Mouse (Mus musculus): ENCODE data around the gene 4930558C23Rik. TPM values are rescaled to one million over a fixed set of nuclear protein-coding genes. Genes with fewer than 3 reads are reported as not detected.
"Not testable (repeated sequence)": the region's sequence is repeated elsewhere in the genome, so short reads cannot be mapped to it uniquely, and the experiment has no call there.

4930558C23Rik gene
- polyA plus RNA-seq, 1 experiment from 2014 or later, result not detected

GRCm38 (mm10) chr3:95434136-95434982, 31.7 kb upstream of the 4930558C23Rik start, which contains the start of gene Arnt:
Gene Arnt, plus strand, starts transcription at chr3:95434388.
- H3K4me3 ChIP-seq (ENCODE audit: low read depth, low read length), result peak within 1 kb of the TSS; percentile 93
- H3K4me2 ChIP-seq (ENCODE audit: low read length), result peak within 1 kb of the TSS; percentile 79
- WGBS, result under 1% methylated on average over 46 of the region's 47 CpGs
- H3K27ac ChIP-seq (ENCODE audit: low read length), result peak within 1 kb of the TSS; percentile 88
- peaks cover 16% of the 10 kb centered on the region for H3K4me1 ChIP-seq (ENCODE audit: control insufficient read depth, insufficient read depth, low read length)
- no peaks in the 10 kb centered on the region for H3K27me3 ChIP-seq (ENCODE audit: control insufficient read depth, insufficient read depth, low read depth, low read length)
- peak within 1 kb of the TSS; percentile 88 for H3K9ac ChIP-seq (ENCODE audit: low read depth, low read length)
- peak; percentile 99 for ATAC-seq
- no peaks in the 10 kb centered on the region for H3K9me3 ChIP-seq (replicated peaks; ENCODE audit: control insufficient read depth, low read length, poor library complexity, severe bottlenecking)
- no peaks in the 10 kb centered on the region; the same call in 1 of the 2 replicates for H3K36me3 ChIP-seq (ENCODE audit: control insufficient read depth, insufficient read depth, low read length)

- WGBS, result 73% methylated on average over 10 of the region's 10 CpGs
- Histone ChIP-seq H3K4me2 (ENCODE audit: low read length) (peak overlapping the region; percentile 79), H3K9me3 (replicated peaks; ENCODE audit: control insufficient read depth, low read length, poor library complexity, severe bottlenecking) (no peaks in the 10 kb centered on the region), H3K36me3 (ENCODE audit: control insufficient read depth, insufficient read depth, low read length) (no peaks in the 10 kb centered on the region; the same call in 1 of the 2 replicates), H3K9ac (ENCODE audit: low read depth, low read length) (peak overlapping the region; percentile 88), H3K4me1 (ENCODE audit: control insufficient read depth, insufficient read depth, low read length) (peaks cover 16% of the 10 kb centered on the region), H3K4me3 (ENCODE audit: low read depth, low read length) (peak overlapping the region; percentile 93), H3K27me3 (ENCODE audit: control insufficient read depth, insufficient read depth, low read depth, low read length) (no peaks in the 10 kb centered on the region), H3K27ac (ENCODE audit: low read length) (peak overlapping the region; percentile 88)
- no peak for ATAC-seq
Measured at GRCm38 (mm10) chr3:95433301-95433915, 30.8 kb upstream of the 4930558C23Rik start.

GRCm38 (mm10) chr3:95428423-95428822, 25.8 kb upstream of the 4930558C23Rik start:
- not testable (repeated sequence) for ATAC-seq; H3K4me1 ChIP-seq (ENCODE audit: control insufficient read depth, insufficient read depth, low read length); H3K4me2 ChIP-seq (ENCODE audit: low read length); H3K4me3 ChIP-seq (ENCODE audit: low read depth, low read length); H3K36me3 ChIP-seq (ENCODE audit: control insufficient read depth, insufficient read depth, low read length); H3K9ac ChIP-seq (ENCODE audit: low read depth, low read length); H3K27ac ChIP-seq (ENCODE audit: low read length); H3K9me3 ChIP-seq (replicated peaks; ENCODE audit: control insufficient read depth, low read length, poor library complexity, severe bottlenecking); H3K27me3 ChIP-seq (ENCODE audit: control insufficient read depth, insufficient read depth, low read depth, low read length)
- 86% methylated on average over 3 of the region's 11 CpGs for WGBS

- peak; percentile 28; the same call in 1 of the 2 replicates for ATAC-seq
- peak overlapping the region; percentile 53 for H3K4me2 ChIP-seq (ENCODE audit: low read length)
Measured at GRCm38 (mm10) chr3:95427891-95428238, 25.2 kb upstream of the 4930558C23Rik start.

GRCm38 (mm10) chr3:95427117-95427890, 24.7 kb upstream of the 4930558C23Rik start:
- peak; percentile 79 for ATAC-seq
- not testable (repeated sequence) for H3K9me3 ChIP-seq (replicated peaks; ENCODE audit: control insufficient read depth, low read length, poor library complexity, severe bottlenecking); H3K9ac ChIP-seq (ENCODE audit: low read depth, low read length); H3K36me3 ChIP-seq (ENCODE audit: control insufficient read depth, insufficient read depth, low read length); H3K4me1 ChIP-seq (ENCODE audit: control insufficient read depth, insufficient read depth, low read length); H3K27ac ChIP-seq (ENCODE audit: low read length); H3K27me3 ChIP-seq (ENCODE audit: control insufficient read depth, insufficient read depth, low read depth, low read length)
- Histone ChIP-seq H3K4me2 (ENCODE audit: low read length) (peak overlapping the region; percentile 53), H3K4me3 (ENCODE audit: low read depth, low read length) (peak overlapping the region; percentile 33)
- WGBS, result 75% methylated on average over 6 of the region's 33 CpGs

More at GRCm38 (mm10) chr3:95427891-95428238, 25.2 kb upstream of the 4930558C23Rik start:
- 0 out of 2 replicates have a peak overlapping the region, but pooled peaks have one; percentile 25 for H3K9ac ChIP-seq (ENCODE audit: low read depth, low read length)
- 29% methylated on average over 10 of the region's 21 CpGs for WGBS
- H3K27ac ChIP-seq (ENCODE audit: low read length); H3K4me1 ChIP-seq (ENCODE audit: control insufficient read depth, insufficient read depth, low read length); H3K27me3 ChIP-seq (ENCODE audit: control insufficient read depth, insufficient read depth, low read depth, low read length); H3K9me3 ChIP-seq (replicated peaks; ENCODE audit: control insufficient read depth, low read length, poor library complexity, severe bottlenecking); H3K36me3 ChIP-seq (ENCODE audit: control insufficient read depth, insufficient read depth, low read length): not testable (repeated sequence)
- peak overlapping the region; percentile 33 for H3K4me3 ChIP-seq (ENCODE audit: low read depth, low read length)

GRCm38 (mm10) chr3:95426476-95426875, 23.8 kb upstream of the 4930558C23Rik start:
- H3K9ac ChIP-seq (ENCODE audit: low read depth, low read length); H3K27me3 ChIP-seq (ENCODE audit: control insufficient read depth, insufficient read depth, low read depth, low read length); H3K27ac ChIP-seq (ENCODE audit: low read length); H3K4me2 ChIP-seq (ENCODE audit: low read length); H3K36me3 ChIP-seq (ENCODE audit: control insufficient read depth, insufficient read depth, low read length); H3K4me1 ChIP-seq (ENCODE audit: control insufficient read depth, insufficient read depth, low read length); H3K4me3 ChIP-seq (ENCODE audit: low read depth, low read length); ATAC-seq; H3K9me3 ChIP-seq (replicated peaks; ENCODE audit: control insufficient read depth, low read length, poor library complexity, severe bottlenecking): not testable (repeated sequence)
- WGBS, result 88% methylated on average over 5 of the region's 5 CpGs

GRCm38 (mm10) chr3:95417866-95418265, 15.2 kb upstream of the 4930558C23Rik start:
- WGBS, result 96% methylated on average over 6 of the region's 6 CpGs
- ATAC-seq, result no peak

GRCm38 (mm10) chr3:95412268-95412667, 9.6 kb upstream of the 4930558C23Rik start:
- H3K27me3 ChIP-seq (ENCODE audit: control insufficient read depth, insufficient read depth, low read depth, low read length), result no peaks in the 10 kb centered on the region
- H3K36me3 ChIP-seq (ENCODE audit: control insufficient read depth, insufficient read depth, low read length), result no peaks in the 10 kb centered on the region
- no peak overlapping the region for H3K27ac ChIP-seq (ENCODE audit: low read length)
- no peaks in the 10 kb centered on the region for H3K9me3 ChIP-seq (replicated peaks; ENCODE audit: control insufficient read depth, low read length, poor library complexity, severe bottlenecking)
- 91% methylated on average over 1 of the region's 1 CpGs for WGBS
- no peak for ATAC-seq
- no peak overlapping the region for H3K4me2 ChIP-seq (ENCODE audit: low read length)
- H3K4me1 ChIP-seq (ENCODE audit: control insufficient read depth, insufficient read depth, low read length), result no peaks in the 10 kb centered on the region
- H3K9ac ChIP-seq (ENCODE audit: low read depth, low read length), result no peak overlapping the region
- no peak overlapping the region for H3K4me3 ChIP-seq (ENCODE audit: low read depth, low read length)

More at GRCm38 (mm10) chr3:95417866-95418265, 15.2 kb upstream of the 4930558C23Rik start:
- Histone ChIP-seq H3K27me3 (ENCODE audit: control insufficient read depth, insufficient read depth, low read depth, low read length) (no peaks in the 10 kb centered on the region), H3K4me1 (ENCODE audit: control insufficient read depth, insufficient read depth, low read length) (no peaks in the 10 kb centered on the region), H3K9ac (ENCODE audit: low read depth, low read length) (no peak overlapping the region), H3K9me3 (replicated peaks; ENCODE audit: control insufficient read depth, low read length, poor library complexity, severe bottlenecking) (no peaks in the 10 kb centered on the region; the same call in 1 of the 2 replicates), H3K4me3 (ENCODE audit: low read depth, low read length) (no peak overlapping the region), H3K36me3 (ENCODE audit: control insufficient read depth, insufficient read depth, low read length) (no peaks in the 10 kb centered on the region), H3K27ac (ENCODE audit: low read length) (no peak overlapping the region), H3K4me2 (ENCODE audit: low read length) (no peak overlapping the region)

All from midbrain, embryonic 16.5 days (tissue).